Mouse (Mus musculus): ENCODE results near the gene Tipin. TPM values are rescaled to one million over a fixed set of nuclear protein-coding genes. Genes with fewer than 3 reads are reported as not detected.

The Tipin gene
- polyA plus RNA-seq, 1 experiment = 56.8 TPM

- DNase-seq (ENCODE audit: low read depth) = no peak
- TF ChIP-seq POLR2A (IDR thresholded peaks at IDR 0.05; ENCODE audit: borderline replicate concordance, extremely low read depth, insufficient read depth, insufficient read length, poor library complexity, severe bottlenecking) (no peak), CTCF (IDR thresholded peaks at IDR 0.05; ENCODE audit: borderline replicate concordance, extremely low read depth, insufficient read depth, insufficient read length) (peak; percentile 45; the same call in 1 of the 2 replicates)
Measured at GRCm38 (mm10) chr9:64351191-64351590, 69.8 kb downstream of the Tipin start.

Other genes starting within 250 kb of the Tipin start
- not detected in 2 replicates for gene Lctl, start 164.4 kb upstream of the Tipin start, polyA plus RNA-seq (2012; rRNA removed)
- 12.8 and 20.1 TPM in 2 replicates for gene Zwilch, start 108.5 kb upstream of the Tipin start, polyA plus RNA-seq (2012; rRNA removed)
- 714 and 763 TPM in 2 replicates for gene Rpl4, start 108.2 kb upstream of the Tipin start, polyA plus RNA-seq (2012; rRNA removed)
- 14.5 and 16.9 TPM in 2 replicates for gene Snapc5, start 102.3 kb upstream of the Tipin start, polyA plus RNA-seq (2012; rRNA removed)
- gene Uchl4, start 46.4 kb upstream of the Tipin start, polyA plus RNA-seq (2012; rRNA removed) = 0.20 and 0.79 TPM in 2 replicates
- 29.7 and 33.7 TPM in 2 replicates for gene Map2k1, start 27.9 kb upstream of the Tipin start, polyA plus RNA-seq (2012; rRNA removed)
- 17.9 and 20.4 TPM in 2 replicates for gene Dis3l, start 59.7 kb downstream of the Tipin start, polyA plus RNA-seq (2012; rRNA removed)
- 12.1 and 16.5 TPM in 2 replicates for gene Megf11, start 104.0 kb downstream of the Tipin start, polyA plus RNA-seq (2012; rRNA removed)